Mouse (Mus musculus): ENCODE data around the gene Ncr1.
"Not testable (repeated sequence)": the region's sequence is repeated elsewhere in the genome, so short reads cannot be mapped to it uniquely, and the experiment has no call there.

The Ncr1 gene

GRCm38 (mm10) chr7:4337509-4337908 lies at the start of gene Ncr1:
Gene Ncr1 (plus strand): TSS chr7:4337724.
- no peak for DNase-seq (ENCODE audit: low read depth, low spot score)

- no peak for DNase-seq (ENCODE audit: low read depth, low spot score)
Measured at GRCm38 (mm10) chr7:4292638-4293037, 44.9 kb upstream of the Ncr1 start.

GRCm38 (mm10) chr7:4297189-4297588 lies 40.3 kb upstream of the Ncr1 start:
- no peak for DNase-seq (ENCODE audit: low read depth, low spot score)

- no peak for DNase-seq (ENCODE audit: low read depth, low spot score)
Measured at GRCm38 (mm10) chr7:4300166-4300565, 37.4 kb upstream of the Ncr1 start.

GRCm38 (mm10) chr7:4303457-4303856 lies 34.1 kb upstream of the Ncr1 start:
- DNase-seq (ENCODE audit: low read depth, low spot score) = no peak

- DNase-seq (ENCODE audit: low read depth, low spot score) = not testable (repeated sequence)
Measured at GRCm38 (mm10) chr7:4313109-4313508, 24.4 kb upstream of the Ncr1 start.

- not testable (repeated sequence) for DNase-seq (ENCODE audit: low read depth, low spot score)
Measured at GRCm38 (mm10) chr7:4313531-4313930, 24.0 kb upstream of the Ncr1 start.

- no peak for DNase-seq (ENCODE audit: low read depth, low spot score)
Measured at GRCm38 (mm10) chr7:4323301-4323700, 14.2 kb upstream of the Ncr1 start.

GRCm38 (mm10) chr7:4373521-4373920 lies 36.0 kb downstream of the Ncr1 start:
- no peak for DNase-seq (ENCODE audit: low read depth, low spot score)

Data from forelimb bud, embryonic 11.5 days (tissue).